Mouse (Mus musculus): ENCODE data around the gene Camp. TPM values are rescaled to one million over a fixed set of nuclear protein-coding genes. Genes with fewer than 3 reads are reported as not detected.

The Camp gene
- polyA plus RNA-seq, 1 experiment from 2014 or later: 0.68 TPM

DNA sequence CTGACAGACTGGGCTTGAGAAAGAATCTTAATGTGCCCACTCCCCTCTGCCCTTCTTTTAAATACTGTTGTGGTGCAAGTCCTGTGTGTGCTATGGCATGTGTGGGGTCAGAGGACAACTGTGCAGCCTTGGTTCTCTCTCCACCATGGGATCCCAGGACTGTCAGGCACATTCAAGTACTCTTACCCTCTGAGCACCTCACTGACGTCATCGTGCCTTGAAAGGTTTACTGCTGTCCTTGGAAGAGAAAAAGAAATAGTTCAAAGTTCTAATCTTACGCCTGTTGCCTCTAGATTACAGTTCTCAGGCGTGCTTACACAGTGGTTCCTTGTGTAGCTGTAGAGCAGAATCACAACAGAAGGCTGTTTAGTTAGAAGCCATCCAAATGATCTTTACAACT is 36.8 kb upstream of the Camp start:
- H3K9ac ChIP-seq (ENCODE audit: low read depth, low read length): no peak overlapping the region
- ATAC-seq: no peak
- no peak overlapping the region for H3K4me2 ChIP-seq (ENCODE audit: low read length)
- no peak overlapping the region for H3K4me3 ChIP-seq (ENCODE audit: low read depth, low read length)
- H3K27ac ChIP-seq (ENCODE audit: low read length): no peak overlapping the region
- H3K9me3 ChIP-seq (replicated peaks; ENCODE audit: control insufficient read depth, low read length, poor library complexity, severe bottlenecking): no peaks in the 10 kb centered on the region
- WGBS: 89% methylated on average over 4 of the region's 4 CpGs
- no peaks in the 10 kb centered on the region for H3K4me1 ChIP-seq (ENCODE audit: control insufficient read depth, insufficient read depth, low read length)
- no peaks in the 10 kb centered on the region for H3K27me3 ChIP-seq (ENCODE audit: control insufficient read depth, insufficient read depth, low read depth, low read length)
- peaks cover 30% of the 10 kb centered on the region for H3K36me3 ChIP-seq (ENCODE audit: control insufficient read depth, insufficient read depth, low read length)

DNA sequence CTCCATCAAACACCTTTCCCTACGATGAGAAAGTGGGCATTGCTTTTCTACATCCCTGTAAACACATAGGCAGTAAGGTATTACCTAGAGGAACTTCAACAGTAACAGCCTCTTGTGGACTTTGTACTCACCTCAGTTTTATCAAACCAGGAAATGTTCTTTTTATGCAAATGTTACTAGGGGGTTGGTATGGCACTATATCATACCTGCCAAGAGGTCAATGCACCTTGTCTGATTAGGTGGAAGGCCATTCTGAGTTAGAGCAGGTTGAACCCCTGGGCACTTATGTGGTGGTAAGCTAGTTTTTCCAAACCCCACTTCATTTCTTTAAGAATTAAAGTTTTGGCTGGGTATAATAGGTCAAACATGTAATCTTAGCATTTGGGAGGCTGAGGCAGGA is 29.9 kb upstream of the Camp start:
- no peak overlapping the region for H3K9ac ChIP-seq (ENCODE audit: low read depth, low read length)
- WGBS: 94% methylated on average over 1 of the region's 1 CpGs
- no peak overlapping the region for H3K4me2 ChIP-seq (ENCODE audit: low read length)
- no peak overlapping the region for H3K4me3 ChIP-seq (ENCODE audit: low read depth, low read length)
- ATAC-seq: no peak
- no peaks in the 10 kb centered on the region for H3K9me3 ChIP-seq (replicated peaks; ENCODE audit: control insufficient read depth, low read length, poor library complexity, severe bottlenecking)
- H3K36me3 ChIP-seq (ENCODE audit: control insufficient read depth, insufficient read depth, low read length): peaks cover 15% of the 10 kb centered on the region
- H3K4me1 ChIP-seq (ENCODE audit: control insufficient read depth, insufficient read depth, low read length): peaks cover 12% of the 10 kb centered on the region
- H3K27me3 ChIP-seq (ENCODE audit: control insufficient read depth, insufficient read depth, low read depth, low read length): no peaks in the 10 kb centered on the region
- no peak overlapping the region for H3K27ac ChIP-seq (ENCODE audit: low read length)

DNA sequence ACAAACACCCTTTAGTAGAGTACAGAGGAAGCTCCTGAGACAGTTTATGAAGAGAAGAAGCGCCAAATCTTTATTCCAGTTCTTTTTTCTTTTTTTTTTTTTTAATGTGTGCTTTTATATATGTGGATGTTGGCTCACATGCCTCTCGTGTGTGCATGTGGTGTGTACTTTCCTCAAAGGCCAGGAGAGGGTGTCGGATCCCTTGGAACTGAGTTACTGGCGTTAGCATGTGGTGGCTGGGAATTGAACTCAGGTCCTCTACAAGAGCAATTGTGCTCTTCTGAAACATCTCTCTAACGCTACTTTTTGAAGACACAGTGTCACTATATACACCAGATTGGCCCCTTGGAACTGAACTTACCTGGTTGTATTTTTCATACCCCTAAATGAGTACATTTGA is 28.2 kb upstream of the Camp start:
- WGBS: 74% methylated on average over 5 of the region's 5 CpGs
- no peak overlapping the region for H3K9ac ChIP-seq (ENCODE audit: low read depth, low read length)

DNA sequence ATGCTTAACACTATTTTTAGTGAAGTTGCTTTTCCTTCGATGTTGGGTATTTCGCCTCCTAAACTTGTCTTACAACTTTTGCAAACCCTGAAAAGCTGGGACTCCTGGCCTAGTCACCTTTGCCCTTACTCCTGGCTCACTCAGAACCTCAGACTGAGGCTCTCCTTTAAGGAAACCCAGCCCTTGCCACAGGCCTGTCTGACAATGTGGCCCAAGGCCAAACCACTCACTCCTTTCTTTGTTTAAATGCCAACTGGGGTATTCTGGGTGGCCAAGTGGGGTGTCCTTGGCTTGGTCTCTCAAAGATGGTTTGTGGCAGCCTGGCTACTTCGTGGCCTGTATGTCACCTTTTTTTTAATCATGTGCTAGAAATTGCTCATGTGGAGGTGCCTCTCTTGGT is 27.3 kb upstream of the Camp start:
- H3K9me3 ChIP-seq (replicated peaks; ENCODE audit: control insufficient read depth, low read length, poor library complexity, severe bottlenecking): no peaks in the 10 kb centered on the region
- peak overlapping the region; percentile 87 for H3K4me3 ChIP-seq (ENCODE audit: low read depth, low read length)
- no peak overlapping the region for H3K27ac ChIP-seq (ENCODE audit: low read length)
- peaks cover 12% of the 10 kb centered on the region for H3K4me1 ChIP-seq (ENCODE audit: control insufficient read depth, insufficient read depth, low read length)
- peak overlapping the region; percentile 40; the same call in 1 of the 2 replicates for H3K9ac ChIP-seq (ENCODE audit: low read depth, low read length)
- 6% methylated on average over 3 of the region's 3 CpGs for WGBS
- no peak for ATAC-seq
- peak overlapping the region; percentile 92 for H3K4me2 ChIP-seq (ENCODE audit: low read length)
- peaks cover 9% of the 10 kb centered on the region for H3K36me3 ChIP-seq (ENCODE audit: control insufficient read depth, insufficient read depth, low read length)
- no peaks in the 10 kb centered on the region for H3K27me3 ChIP-seq (ENCODE audit: control insufficient read depth, insufficient read depth, low read depth, low read length)

More for the DNA sequence above, 28.2 kb upstream of the Camp start:
- no peaks in the 10 kb centered on the region for H3K27me3 ChIP-seq (ENCODE audit: control insufficient read depth, insufficient read depth, low read depth, low read length)
- H3K9me3 ChIP-seq (replicated peaks; ENCODE audit: control insufficient read depth, low read length, poor library complexity, severe bottlenecking): no peaks in the 10 kb centered on the region
- ATAC-seq: no peak
- peak overlapping the region; percentile 92; the same call in 1 of the 2 replicates for H3K4me2 ChIP-seq (ENCODE audit: low read length)
- H3K36me3 ChIP-seq (ENCODE audit: control insufficient read depth, insufficient read depth, low read length): peaks cover 9% of the 10 kb centered on the region
- no peak overlapping the region for H3K4me3 ChIP-seq (ENCODE audit: low read depth, low read length)
- peaks cover 12% of the 10 kb centered on the region for H3K4me1 ChIP-seq (ENCODE audit: control insufficient read depth, insufficient read depth, low read length)
- H3K27ac ChIP-seq (ENCODE audit: low read length): no peak overlapping the region

DNA sequence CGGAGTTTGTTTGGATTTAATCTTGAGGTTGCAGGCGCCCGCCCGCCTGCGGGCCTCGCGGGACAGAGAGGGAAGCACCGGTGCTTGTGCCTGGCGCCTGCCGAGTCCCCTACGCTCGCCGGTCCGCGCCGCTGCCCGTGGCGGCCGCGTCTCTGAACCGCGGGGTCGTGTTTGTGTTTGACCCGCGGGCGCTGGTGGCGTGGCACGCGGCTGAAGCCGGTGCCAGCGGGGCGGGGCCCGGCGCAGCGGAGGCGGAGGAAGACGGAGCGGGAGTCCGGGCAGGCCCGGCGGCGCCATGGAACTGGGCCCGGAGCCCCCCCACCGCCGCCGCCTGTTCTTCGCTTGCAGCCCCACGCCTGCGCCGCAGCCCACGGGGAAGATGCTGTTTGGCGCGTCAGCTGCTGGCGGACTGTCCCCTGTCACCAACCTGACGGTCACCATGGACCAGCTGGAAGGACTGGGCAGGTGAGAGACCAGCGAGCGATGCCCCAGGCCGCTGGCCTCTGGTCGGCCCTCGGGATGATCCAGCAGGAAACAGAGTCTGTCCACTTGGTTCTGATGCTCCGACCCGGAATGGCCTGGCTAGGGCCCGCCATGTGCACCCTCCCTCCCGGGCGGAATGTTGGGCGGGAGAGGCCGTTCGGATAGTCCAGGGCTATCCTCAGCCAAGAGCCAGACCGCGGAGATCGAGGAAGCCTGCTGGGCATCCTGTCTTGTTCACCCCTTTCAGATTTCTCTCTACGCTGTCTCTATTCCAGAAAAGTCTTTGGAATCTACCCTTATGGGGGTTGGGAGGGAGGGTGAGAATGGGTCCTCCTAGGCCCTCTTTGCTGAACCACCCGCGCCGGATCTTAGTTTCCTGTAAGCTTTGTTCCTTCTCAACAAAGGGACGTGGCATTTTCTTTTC is 26.5 kb upstream of the Camp start:
- peaks cover 12% of the 10 kb centered on the region for H3K4me1 ChIP-seq (ENCODE audit: control insufficient read depth, insufficient read depth, low read length)
- peak overlapping the region; percentile 58 for H3K27ac ChIP-seq (ENCODE audit: low read length)
- H3K9me3 ChIP-seq (replicated peaks; ENCODE audit: control insufficient read depth, low read length, poor library complexity, severe bottlenecking): no peaks in the 10 kb centered on the region
- peak overlapping the region; percentile 84 for H3K9ac ChIP-seq (ENCODE audit: low read depth, low read length)
- under 1% methylated on average over 68 of the region's 76 CpGs for WGBS
- peak overlapping the region; percentile 87 for H3K4me3 ChIP-seq (ENCODE audit: low read depth, low read length)
- peak overlapping the region; percentile 92 for H3K4me2 ChIP-seq (ENCODE audit: low read length)
- H3K36me3 ChIP-seq (ENCODE audit: control insufficient read depth, insufficient read depth, low read length): peaks cover 5% of the 10 kb centered on the region
- no peaks in the 10 kb centered on the region for H3K27me3 ChIP-seq (ENCODE audit: control insufficient read depth, insufficient read depth, low read depth, low read length)
- peak; percentile 66 for ATAC-seq

DNA sequence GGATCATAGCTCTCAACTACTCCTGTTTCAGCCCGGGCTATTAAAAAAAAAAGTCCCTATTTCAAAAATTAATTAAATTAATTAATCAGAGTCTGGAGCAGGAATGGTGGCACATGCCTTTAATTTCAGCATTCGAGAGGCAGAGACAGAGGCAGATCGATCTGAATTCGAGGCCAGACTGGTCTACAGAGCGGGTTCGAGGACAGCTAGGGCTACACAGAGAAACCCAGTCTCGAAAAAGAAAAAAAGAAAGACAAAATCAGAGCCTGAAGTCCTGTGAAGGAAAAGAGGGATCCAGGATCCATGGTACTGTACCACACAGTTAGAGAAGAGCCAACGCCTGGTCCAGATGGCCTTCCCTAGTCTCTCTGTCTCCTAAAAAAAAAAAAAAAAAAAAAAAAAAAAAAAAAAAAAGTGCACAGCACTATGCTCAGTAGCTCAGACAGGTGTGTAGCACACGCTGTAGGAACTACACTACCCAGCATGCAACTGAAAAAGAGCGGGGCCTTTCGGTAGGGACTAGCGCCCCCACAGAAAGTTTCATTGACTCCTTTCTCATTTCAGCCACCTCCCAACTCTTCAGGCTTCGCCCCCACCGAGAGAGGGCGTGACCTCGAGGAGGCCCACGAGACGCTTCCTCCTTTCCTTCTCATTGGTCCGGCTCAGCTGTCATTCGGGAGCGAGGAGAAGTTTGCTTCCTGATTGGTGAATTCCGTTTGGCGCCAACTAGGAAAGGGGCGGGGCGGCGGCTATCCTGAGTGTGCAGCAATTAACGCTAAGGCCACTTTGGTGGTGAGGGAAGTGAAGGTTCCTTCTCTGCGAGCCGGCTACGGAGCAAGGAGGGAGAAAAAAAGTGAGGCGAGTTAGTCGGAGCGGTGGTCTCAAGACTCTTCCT is 25.6 kb upstream of the Camp start, which contains the start of gene Cdc25a:
Cdc25a (plus strand) TSS at position 783 of the 895 bp plus-strand sequence.
- ATAC-seq: peak; percentile 94
- Histone ChIP-seq H3K9ac (ENCODE audit: low read depth, low read length) (peak within 1 kb of the TSS; percentile 84), H3K4me3 (ENCODE audit: low read depth, low read length) (peak within 1 kb of the TSS; percentile 87), H3K4me2 (ENCODE audit: low read length) (peak within 1 kb of the TSS; percentile 92), H3K9me3 (replicated peaks; ENCODE audit: control insufficient read depth, low read length, poor library complexity, severe bottlenecking) (no peaks in the 10 kb centered on the region), H3K27ac (ENCODE audit: low read length) (peak within 1 kb of the TSS; percentile 58), H3K36me3 (ENCODE audit: control insufficient read depth, insufficient read depth, low read length) (peaks cover 4% of the 10 kb centered on the region), H3K27me3 (ENCODE audit: control insufficient read depth, insufficient read depth, low read depth, low read length) (no peaks in the 10 kb centered on the region), H3K4me1 (ENCODE audit: control insufficient read depth, insufficient read depth, low read length) (peaks cover 12% of the 10 kb centered on the region)
- WGBS: 8% methylated on average over 33 of the region's 33 CpGs

DNA sequence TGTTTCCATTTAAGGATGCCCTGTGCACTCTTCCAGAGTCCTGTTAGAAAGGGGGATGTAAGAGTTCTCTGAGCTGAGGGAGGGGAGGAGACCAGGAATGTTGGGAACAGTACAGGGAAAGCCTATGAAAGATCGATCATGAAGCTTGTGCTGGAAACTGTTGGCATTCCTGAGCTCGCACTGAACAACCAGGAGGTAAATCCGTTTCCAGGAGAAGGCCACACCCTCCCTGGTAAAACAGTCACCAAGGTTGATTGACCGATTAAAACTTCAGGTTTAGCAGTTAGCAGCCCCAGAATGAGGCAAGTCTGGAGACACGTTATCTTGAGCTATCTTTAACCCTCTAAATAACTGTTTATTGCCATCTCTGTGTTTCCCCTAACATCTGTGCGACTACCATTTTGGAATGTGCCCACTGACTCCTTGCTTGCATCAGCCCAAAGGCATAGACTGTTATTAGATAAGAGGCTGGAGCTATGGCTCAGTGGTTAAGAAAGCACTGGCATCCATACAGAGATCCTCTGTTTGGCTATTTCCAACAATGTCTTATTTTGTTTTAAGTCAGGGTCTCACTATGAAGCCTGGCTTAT is 21.7 kb upstream of the Camp start:
- ATAC-seq: no peak
- WGBS: 47% methylated on average over 6 of the region's 6 CpGs

DNA sequence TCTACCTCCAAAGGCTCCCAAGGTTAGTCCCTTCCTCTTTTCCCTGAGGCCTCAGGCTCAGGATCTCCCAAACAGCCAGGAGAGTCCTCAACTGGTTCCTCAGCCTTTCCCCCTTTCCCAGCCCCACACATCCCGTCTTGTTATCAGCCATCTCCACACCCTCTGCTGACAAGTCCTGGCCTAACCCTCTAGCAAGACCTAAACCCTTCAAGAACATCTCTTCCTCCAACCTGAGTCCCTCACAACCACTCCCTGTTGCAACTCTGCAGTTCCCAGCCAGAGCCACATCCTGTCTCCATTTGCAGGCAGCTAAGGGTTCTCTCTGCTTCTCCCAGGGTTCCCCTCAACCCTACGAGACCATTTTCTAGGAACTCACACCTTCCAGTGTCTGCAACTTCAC is 16.8 kb upstream of the Camp start:
- no peak for ATAC-seq
- 73% methylated on average over 2 of the region's 2 CpGs for WGBS
- no peak overlapping the region for H3K4me3 ChIP-seq (ENCODE audit: low read depth, low read length)
- no peaks in the 10 kb centered on the region for H3K36me3 ChIP-seq (ENCODE audit: control insufficient read depth, insufficient read depth, low read length)
- H3K4me1 ChIP-seq (ENCODE audit: control insufficient read depth, insufficient read depth, low read length): no peaks in the 10 kb centered on the region
- H3K9ac ChIP-seq (ENCODE audit: low read depth, low read length): no peak overlapping the region
- H3K27ac ChIP-seq (ENCODE audit: low read length): no peak overlapping the region
- no peaks in the 10 kb centered on the region for H3K9me3 ChIP-seq (replicated peaks; ENCODE audit: control insufficient read depth, low read length, poor library complexity, severe bottlenecking)
- H3K4me2 ChIP-seq (ENCODE audit: low read length): no peak overlapping the region
- H3K27me3 ChIP-seq (ENCODE audit: control insufficient read depth, insufficient read depth, low read depth, low read length): no peaks in the 10 kb centered on the region

More for the DNA sequence above, 21.7 kb upstream of the Camp start:
- H3K4me2 ChIP-seq (ENCODE audit: low read length): no peak overlapping the region
- H3K36me3 ChIP-seq (ENCODE audit: control insufficient read depth, insufficient read depth, low read length): no peaks in the 10 kb centered on the region
- no peaks in the 10 kb centered on the region for H3K4me1 ChIP-seq (ENCODE audit: control insufficient read depth, insufficient read depth, low read length)
- no peak overlapping the region for H3K9ac ChIP-seq (ENCODE audit: low read depth, low read length)
- no peak overlapping the region for H3K4me3 ChIP-seq (ENCODE audit: low read depth, low read length)
- H3K27ac ChIP-seq (ENCODE audit: low read length): no peak overlapping the region
- H3K9me3 ChIP-seq (replicated peaks; ENCODE audit: control insufficient read depth, low read length, poor library complexity, severe bottlenecking): no peaks in the 10 kb centered on the region
- no peaks in the 10 kb centered on the region for H3K27me3 ChIP-seq (ENCODE audit: control insufficient read depth, insufficient read depth, low read depth, low read length)

All from midbrain, embryonic 16.5 days (tissue).